Mouse (Mus musculus): ENCODE measurements around the gene 2510002D24Rik. TPM values are rescaled to one million over a fixed set of nuclear protein-coding genes. Genes with fewer than 3 reads are reported as not detected.
"Not testable (repeated sequence)": the region's sequence is repeated elsewhere in the genome, so short reads cannot be mapped to it uniquely, and the experiment has no call there.

2510002D24Rik gene
- total RNA-seq, 2 experiments from 2014 or later: 14.4 to 17.6 TPM

DNA sequence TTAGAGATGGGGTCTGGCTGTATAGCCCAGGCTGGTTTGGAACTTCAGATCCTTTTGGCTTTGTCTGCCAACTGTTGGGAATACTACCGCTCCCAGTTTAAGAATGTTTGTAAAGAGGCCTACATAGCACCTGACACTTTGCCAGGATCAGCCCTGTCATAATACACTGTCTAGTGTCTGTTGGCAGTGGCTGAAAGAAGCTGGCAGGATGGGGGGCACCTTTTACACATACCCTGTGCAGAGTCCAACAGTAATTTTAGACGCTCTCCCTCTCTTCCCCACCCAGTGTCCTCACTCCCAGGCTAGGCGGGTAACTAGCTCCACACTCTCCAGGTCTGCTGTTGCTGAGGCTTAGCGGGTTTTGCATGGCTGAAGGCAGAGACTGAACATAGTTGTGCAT, 2.0 kb downstream of the 2510002D24Rik start:
- intact Hi-C loops (cut with DNase I): no loop called here
- DNase-seq: no peak

DNA sequence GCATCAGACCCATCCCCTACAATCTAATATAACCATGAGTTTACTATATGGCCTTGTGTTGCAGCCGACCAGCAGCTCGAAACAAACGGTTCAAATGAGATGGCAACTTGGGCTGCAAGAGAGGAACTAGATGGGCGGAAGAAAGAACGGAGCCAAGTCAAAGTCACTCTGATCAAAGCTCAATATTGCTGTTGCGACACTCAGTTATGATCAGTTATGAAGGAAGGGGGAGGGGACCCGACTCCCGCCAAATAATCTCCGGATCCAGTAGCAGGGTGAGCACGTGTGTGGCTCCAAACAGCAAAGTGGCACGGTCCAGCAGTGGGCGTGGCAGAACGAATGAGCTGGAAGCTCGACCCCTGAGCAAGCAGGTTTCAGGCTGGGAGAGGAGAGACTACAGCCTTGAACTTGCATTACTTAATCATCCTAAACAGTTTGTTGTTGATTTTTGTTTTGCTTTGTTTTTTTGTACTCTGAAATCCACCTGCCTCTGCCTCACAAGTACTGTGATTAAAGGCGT, 10.0 kb downstream of the 2510002D24Rik start:
- intact Hi-C loops (cut with DNase I): no loop called here
- no peak for DNase-seq

DNA sequence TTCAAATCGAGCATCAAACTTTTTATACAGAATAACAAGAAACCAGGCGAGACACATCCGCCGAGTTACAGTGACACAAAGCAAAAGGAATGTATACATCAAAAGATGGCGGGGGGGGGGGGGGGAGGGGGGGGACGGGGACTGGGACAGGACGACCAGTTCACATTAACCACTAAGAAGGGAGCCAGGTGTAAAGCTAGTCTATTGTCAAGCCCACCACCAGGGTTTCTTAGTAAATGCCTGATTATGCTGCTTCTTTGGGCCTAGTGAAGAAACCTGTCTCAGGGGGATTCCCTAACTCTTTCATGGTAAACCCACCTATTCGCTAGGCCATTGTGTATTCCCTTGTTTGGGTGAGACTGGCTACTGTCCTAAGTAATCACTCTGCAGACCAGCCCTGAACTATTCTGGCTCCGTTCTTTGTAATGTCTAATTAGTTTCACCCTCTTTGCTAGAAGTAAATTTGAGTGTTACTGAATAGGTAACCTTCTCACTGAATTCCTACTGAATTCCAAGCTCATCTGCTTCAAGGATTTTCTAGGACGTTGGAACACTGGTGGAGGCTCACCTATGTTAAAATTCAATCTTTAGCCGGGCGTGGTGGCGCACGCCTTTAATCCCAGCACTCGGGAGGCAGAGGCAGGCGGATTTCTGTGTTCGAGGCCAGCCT, 13.3 kb downstream of the 2510002D24Rik start:
- intact Hi-C loops (cut with DNase I); DNase-seq: not testable (repeated sequence)

DNA sequence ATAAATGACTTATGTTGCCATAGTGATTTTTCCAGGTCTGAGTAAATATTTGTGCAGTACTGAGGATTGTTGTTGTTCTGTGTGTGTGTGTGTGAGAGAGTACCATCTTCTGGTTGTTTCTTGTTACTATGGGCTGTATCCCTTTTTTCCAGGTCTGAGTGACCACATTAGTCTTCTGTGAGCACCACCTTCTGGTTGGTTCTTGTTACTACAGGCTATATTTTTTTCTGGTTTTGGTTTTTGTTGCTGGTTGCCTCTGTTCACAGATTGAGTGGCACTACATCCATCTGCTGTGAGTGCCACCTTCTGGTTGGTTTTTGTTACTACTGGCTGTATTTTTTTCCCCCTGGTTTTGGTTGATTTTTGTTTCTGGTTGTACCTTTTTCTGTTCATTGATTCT, 22.2 kb downstream of the 2510002D24Rik start:
- intact Hi-C loops (cut with DNase I): no loop called here
- no peak for DNase-seq

DNA sequence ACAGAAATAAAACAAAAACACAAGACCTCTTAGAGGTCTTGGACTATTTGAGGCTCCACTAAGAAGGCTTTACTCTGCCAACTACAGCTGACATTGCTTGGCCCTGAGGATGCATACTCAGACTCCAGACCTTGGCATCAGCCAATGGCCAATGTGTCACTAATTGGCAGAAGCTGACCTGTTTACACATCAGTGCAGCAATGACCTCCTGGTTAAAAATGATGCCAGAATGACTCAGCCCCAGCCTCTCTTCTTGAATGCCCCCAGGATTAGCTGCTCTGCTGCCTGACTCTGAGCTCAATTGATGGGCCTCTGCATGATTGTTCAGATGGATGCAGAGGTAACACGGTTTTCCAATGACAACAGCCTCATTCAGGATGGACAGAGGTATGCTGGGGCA, 23.8 kb downstream of the 2510002D24Rik start:
- DNase-seq: peak; percentile 25 to 54
- intact Hi-C loops (cut with DNase I): no loop called here

DNA sequence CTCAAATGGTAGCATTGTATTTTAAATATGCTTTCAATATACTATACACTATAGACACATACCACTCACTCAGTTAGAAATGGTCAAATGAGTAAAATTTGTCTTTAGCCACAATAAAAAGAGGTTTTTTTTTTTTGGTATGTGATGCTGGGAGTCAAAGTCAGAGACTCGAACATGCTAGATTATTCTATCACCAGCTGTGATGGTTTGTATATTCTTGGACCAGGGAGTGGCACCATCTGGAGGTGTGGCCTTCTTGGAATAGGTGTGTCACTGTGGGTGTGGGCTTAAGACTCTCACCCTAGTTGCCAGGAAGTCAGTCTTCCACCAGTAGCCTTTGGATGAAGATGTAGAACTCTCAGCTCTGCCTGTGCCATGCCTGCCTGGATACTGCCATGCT, 34.1 kb downstream of the 2510002D24Rik start:
- intact Hi-C loops (cut with DNase I); DNase-seq: not testable (repeated sequence)

DNA sequence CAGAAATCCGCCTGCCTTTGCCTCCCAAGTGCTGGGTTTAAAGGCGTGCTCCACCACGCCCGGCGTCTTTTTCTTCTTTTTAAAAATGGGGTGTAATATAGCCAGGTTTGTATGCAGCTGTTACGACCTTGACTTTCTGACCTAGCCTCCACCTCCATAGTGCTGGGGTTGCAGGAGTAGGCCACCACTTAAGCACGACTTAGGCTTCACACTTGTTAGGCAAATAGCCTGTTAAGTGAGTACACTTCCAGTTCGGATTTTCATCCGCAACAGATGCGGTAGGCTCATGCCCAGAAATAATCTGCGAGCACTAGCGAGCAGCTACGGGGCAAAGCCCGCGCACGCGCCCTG, 39.7 kb downstream of the 2510002D24Rik start:
- no peak for DNase-seq
- intact Hi-C loops (cut with DNase I): no loop called here

DNA sequence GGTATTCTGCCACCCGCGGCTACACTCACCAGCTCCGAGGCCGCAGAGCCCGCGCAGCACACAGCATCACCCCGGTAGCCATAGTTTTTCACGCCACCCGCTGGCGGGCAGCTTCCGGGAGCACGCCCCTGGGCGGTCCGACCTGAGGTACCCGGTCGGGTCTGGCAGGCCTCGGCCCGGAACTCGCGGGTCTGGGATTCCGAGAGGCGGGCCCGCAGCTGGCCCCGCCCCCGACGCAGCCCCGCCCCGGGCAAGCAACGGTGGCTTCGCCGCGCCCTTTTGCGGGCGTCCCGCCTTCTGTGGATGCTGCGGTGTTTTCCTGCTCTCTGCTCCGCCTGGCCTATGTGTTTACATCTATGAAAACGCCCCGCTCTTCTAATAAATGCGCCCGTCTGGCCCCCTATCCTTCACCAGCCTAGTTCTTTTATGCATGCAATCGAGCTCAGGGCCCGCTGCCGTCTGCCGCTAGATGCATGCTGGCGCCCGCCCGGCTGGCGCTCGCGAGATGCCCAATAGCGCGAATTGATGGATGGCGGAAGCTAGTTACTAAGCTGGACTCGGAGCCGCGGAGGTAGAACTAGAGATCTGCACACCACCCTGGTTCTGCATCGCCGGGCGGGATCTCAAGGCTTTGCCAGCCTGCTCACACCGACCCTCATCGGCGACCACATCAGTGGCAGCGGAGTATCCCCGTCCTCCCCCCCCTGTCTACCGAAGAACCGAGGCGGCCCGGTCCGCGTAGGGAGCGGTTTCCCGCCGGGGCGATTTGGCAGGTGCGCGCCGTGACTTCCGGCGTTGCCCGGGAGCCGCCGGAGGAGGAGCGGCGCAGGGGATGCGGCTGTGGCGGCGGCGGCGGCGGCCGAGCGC, 40.3 kb downstream of the 2510002D24Rik start, which contains the start of the genes Mrpl40 and Hira:
Gene Mrpl40, minus strand, starts transcription at position 421 of the 867 bp plus-strand sequence.
Gene Hira, plus strand, starts transcription at position 596 of the 867 bp plus-strand sequence.
- intact Hi-C loops (cut with DNase I): no loop called here
- DNase-seq: peak; percentile 93 to 94

DNA sequence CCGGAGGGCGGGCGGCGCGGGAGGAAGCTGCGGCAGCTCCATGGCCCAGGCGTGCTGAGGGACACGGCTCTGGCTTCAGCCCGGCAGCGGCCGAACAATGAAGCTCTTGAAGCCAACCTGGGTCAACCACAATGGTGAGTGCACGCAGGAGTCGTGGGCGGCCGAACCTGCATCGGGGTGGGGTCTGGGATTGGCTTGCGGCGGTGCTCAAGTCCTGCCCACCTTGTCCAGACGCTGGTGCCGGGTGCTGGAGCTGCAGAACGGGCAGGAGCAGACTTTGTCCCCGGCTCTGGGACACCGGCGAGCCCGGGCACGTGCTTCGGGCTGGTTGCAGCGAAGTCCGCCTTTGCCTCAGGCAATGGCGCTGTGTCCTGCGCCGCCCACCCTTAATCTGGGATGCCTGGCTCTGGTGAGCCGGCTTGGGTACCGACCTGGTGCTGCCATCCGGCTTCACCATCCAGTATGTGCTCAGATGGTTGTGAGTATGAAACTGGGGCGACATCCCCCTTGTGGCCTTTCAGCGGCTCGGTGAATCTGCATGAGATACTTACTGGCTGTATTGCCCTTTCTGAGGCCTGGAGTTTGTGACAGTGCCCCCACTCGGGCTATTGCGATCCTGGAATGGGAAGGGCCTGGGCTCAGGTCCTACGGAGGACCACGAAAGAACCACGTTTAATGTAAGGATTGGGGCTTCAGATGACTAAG, 41.2 kb downstream of the 2510002D24Rik start:
- intact Hi-C loops (cut with DNase I): no loop called here
- DNase-seq: peak; percentile 15 to 34

DNA sequence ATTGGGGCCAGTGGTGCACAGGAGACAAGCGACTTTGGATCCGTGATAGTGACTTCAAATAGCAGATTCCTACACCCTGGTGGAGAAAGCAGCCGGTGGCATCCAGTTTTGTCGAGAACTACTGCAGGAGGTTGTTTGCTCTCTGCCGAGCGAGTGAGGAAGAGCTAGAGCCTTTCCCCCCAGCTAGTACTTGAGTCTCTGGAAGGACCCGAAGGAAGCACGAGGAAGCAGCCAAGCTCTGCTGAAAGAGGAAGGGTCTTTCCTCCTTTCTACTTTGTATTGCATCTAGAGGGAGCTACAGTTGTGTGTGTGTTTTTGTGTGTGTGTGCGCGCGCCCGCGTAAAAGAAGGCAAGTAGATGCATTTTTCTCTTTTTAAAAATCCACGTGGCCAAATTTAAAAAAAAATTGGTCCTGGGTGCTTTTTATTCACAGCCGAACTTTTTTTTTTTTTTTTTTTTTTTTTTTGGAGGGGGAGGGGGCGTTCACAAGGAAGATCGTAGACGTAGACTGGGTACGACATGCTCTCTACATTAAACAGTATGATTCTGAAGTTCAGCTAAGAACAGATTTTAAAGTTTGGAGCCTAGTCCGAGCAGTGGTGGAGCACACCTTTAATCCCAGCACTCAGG, 41.8 kb downstream of the 2510002D24Rik start:
- intact Hi-C loops (cut with DNase I): no loop called here
- DNase-seq: no peak

DNA sequence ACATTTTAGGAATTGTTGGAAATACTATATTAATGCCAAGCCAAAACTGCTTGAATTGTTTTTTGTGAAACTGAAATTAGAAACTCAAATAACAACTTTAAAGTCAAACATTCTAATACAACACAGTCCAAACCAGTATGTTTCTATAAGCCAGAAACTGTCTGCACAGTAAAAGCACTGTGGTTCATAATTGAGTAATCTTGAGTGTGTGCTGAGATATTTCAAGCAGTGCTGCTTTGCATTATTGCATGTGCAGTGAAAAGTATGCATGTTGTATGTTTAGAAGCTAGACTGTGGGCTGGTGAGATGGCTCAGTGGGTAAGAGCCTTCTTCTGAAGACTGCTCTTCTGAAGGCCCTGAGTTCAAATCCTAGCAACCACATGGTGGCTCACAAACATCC, 47.7 kb downstream of the 2510002D24Rik start:
- intact Hi-C loops (cut with DNase I): no loop called here
- DNase-seq: no peak

Other genes starting within 250 kb of the 2510002D24Rik start
- 10 to 100 TPM in 1 of 2 experiments, 1 to 10 TPM in 1; 8.7 to 11.1 TPM for gene Tbx1, start 245.9 kb upstream of the 2510002D24Rik start, total RNA-seq (2021)
- not detected for gene Gp1bb, start 214.2 kb upstream of the 2510002D24Rik start, total RNA-seq (2021)
- 1 to 10 TPM in 1 of 2 experiments, under 1 TPM in 1; 0.94 to 1.5 TPM for gene Gm49601, start 210.2 kb upstream of the 2510002D24Rik start, total RNA-seq (2021)
- gene Sept5, start 206.6 kb upstream of the 2510002D24Rik start, total RNA-seq (2021): 1 to 10 TPM; 2.7 TPM
- 10 to 100 TPM in 1 of 2 experiments, 1 to 10 TPM in 1; 9.5 to 13.5 TPM for gene Cldn5, start 59.7 kb upstream of the 2510002D24Rik start, total RNA-seq (2021)
- gene Ufd1, start 24.8 kb upstream of the 2510002D24Rik start, total RNA-seq (2021): 10 to 100 TPM; 40.3 to 46.4 TPM
- gene Cdc45, start 24.6 kb upstream of the 2510002D24Rik start, total RNA-seq (2021): 1 to 10 TPM; 1.6 to 2.1 TPM
- gene Gm28539, start within 50 bp of the 2510002D24Rik start, total RNA-seq (2021): 1 to 10 TPM in 1 of 2 experiments, not detected in 1; 1.7 TPM
- gene Mrpl40, start 40.3 kb downstream of the 2510002D24Rik start, total RNA-seq (2021): 10 to 100 TPM; 42.7 to 43.1 TPM
- 10 to 100 TPM; 21.4 to 23.0 TPM for gene Hira, start 40.5 kb downstream of the 2510002D24Rik start, total RNA-seq (2021)

Measured in gastrocnemius, postnatal 36 days (tissue).